Mouse (Mus musculus) midbrain, embryonic 11.5 days (tissue): ENCODE measurements at regions not wholly inside any gene's neighbourhood (a gene's known extent, or its start where the extent isn't known, plus 50 kb on each side); places are given as distances from the start of the nearest gene placed in this dataset.
A peak's percentile ranks its signal among the peaks of the same experiment; 100 is the strongest.

ENCODE experiments used
- ATAC-seq: fragments of 200-750 bp; cut with Nextera tagmentation; 2 replicates; pipeline ENCODE4 v1.8.0; 2017; ENCODE audit warnings: moderate TSS enrichment, moderate library complexity; ENCODE audit not compliant: low FRiP score
- DNase-seq: peaks from one replicate; pipeline ENCODE4 v3.0.0; 2015; ENCODE audit warnings: low spot score; ENCODE audit errors: missing footprints
- H3K27ac ChIP-seq: fragments of 300-500 bp; sonication (generic); 2 replicates; pipeline ENCODE4 v1.5.1; 2014; ENCODE audit warnings: low read depth, low read length
- H3K27me3 ChIP-seq: fragments of 300-500 bp; sonication (generic); 2 replicates; pipeline ENCODE4 v1.6.1; 2014; ENCODE audit warnings: mild to moderate bottlenecking, low read length, moderate library complexity, mixed read lengths; ENCODE audit not compliant: control insufficient read depth, insufficient read depth
- H3K36me3 ChIP-seq: fragments of 300-500 bp; sonication (generic); 2 replicates; pipeline ENCODE4 v1.6.1; 2014; ENCODE audit warnings: mild to moderate bottlenecking, low read length, moderate library complexity, mixed read lengths; ENCODE audit not compliant: control insufficient read depth, insufficient read depth
- H3K4me1 ChIP-seq: fragments of 300-500 bp; sonication (generic); 2 replicates; pipeline ENCODE4 v1.6.1; 2014; ENCODE audit warnings: low read length; ENCODE audit not compliant: control insufficient read depth, insufficient read depth
- H3K4me2 ChIP-seq: fragments of 300-500 bp; sonication (generic); 2 replicates; pipeline ENCODE4 v1.6.1; 2014; ENCODE audit warnings: mild to moderate bottlenecking, moderate library complexity
- H3K4me3 ChIP-seq: fragments of 300-500 bp; sonication (generic); 2 replicates; pipeline ENCODE4 v1.5.1; 2014; ENCODE audit warnings: low read depth, low read length
- H3K9ac ChIP-seq: fragments of 300-500 bp; sonication (generic); 2 replicates; pipeline ENCODE4 v1.6.1; 2014; ENCODE audit warnings: low read length
- H3K9me3 ChIP-seq: fragments of 300-500 bp; sonication (generic); 2 replicates; pipeline ENCODE4 v1.6.1; 2016; ENCODE audit warnings: low read length; ENCODE audit not compliant: control insufficient read depth
- WGBS: fragments of 180-500 bp; shearing (Covaris S2); extraction: QIAGEN DNeasy Blood & Tissue Kit; methylation state at CpG from one replicate; pipeline ENCODE4 v1.1.7; 2014; 5-methylcytosine and 5-hydroxymethylcytosine counted together

DNA sequence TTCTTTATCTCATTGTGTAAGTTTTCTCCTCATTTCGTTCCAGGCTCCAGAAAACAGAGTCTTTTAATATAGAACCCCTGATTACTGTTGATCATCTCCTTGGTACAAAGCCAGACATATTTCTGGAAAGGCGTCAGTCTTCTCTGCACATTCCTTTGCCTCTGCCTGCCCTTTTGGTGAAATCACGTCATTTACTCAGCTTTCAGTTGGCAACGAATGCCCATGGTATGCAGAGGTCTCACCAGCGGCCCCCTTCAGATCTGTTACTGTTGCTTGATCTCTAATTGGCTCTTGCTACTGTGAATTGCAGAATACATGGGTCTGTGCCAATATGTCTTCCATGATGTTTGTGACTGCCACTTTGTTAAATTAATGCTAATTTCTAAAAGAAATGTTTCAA is 412.0 kb upstream of the Pitx2 start:
- H3K4me3 ChIP-seq, result no peak overlapping the region
- H3K27me3 ChIP-seq, result no peaks in the 10 kb centered on the region
- H3K9me3 ChIP-seq, result no peaks in the 10 kb centered on the region
- WGBS, result 81% methylated on average over 5 of the region's 5 CpGs
- DNase-seq (no peak), ATAC-seq (no peak)
- no peaks in the 10 kb centered on the region for H3K36me3 ChIP-seq
- H3K27ac ChIP-seq, result no peak overlapping the region
- H3K4me2 ChIP-seq, result no peak overlapping the region
- H3K4me1 ChIP-seq, result no peaks in the 10 kb centered on the region
- H3K9ac ChIP-seq, result no peak overlapping the region

DNA sequence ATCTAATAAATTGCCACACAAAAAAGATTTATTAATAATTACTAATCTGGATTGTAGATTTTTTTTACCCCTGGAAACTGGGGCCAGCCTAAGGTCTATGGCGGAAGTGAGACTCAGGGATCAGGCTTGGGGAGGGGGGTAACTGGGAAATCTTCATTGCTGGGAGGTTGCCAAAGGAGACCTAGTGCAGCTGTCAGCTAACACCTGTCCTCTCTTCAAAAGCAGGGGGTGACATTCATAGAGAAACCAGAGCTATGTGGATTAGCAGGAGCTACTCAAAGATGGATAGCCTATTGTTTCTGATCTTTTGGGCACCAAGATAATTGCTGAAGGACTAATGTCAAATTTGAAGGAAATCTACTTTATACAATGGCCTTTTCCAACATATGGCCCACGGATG is 403.7 kb upstream of the Pitx2 start:
- Histone ChIP-seq H3K9me3 (no peaks in the 10 kb centered on the region), H3K27ac (no peak overlapping the region), H3K4me2 (no peak overlapping the region), H3K9ac (no peak overlapping the region), H3K36me3 (no peaks in the 10 kb centered on the region), H3K4me1 (no peaks in the 10 kb centered on the region), H3K27me3 (no peaks in the 10 kb centered on the region), H3K4me3 (no peak overlapping the region)
- 91% methylated on average over 2 of the region's 2 CpGs for WGBS
- DNase-seq (no peak), ATAC-seq (no peak)

DNA sequence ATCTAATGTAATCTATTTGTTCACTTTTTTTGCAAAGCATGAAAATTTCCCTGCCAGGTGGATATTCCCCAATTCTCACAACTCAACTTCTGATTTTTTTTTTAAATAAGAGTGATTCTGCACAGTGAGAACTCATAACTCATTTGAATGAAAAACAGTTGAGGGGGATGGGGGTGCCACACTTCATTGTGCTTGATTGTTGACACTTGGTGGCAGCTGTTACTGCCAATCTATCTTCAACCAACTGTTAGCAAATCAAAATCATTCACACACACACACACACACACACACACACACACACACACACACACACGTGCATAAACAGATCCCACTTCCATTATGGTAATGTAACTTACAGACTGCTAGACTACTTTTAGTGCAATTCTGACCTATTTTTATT is 401.8 kb upstream of the Pitx2 start:
- ATAC-seq (0 out of 2 replicates have a peak, but pooled peaks have one; percentile 40), DNase-seq (no peak)
- Histone ChIP-seq H3K4me2 (no peak overlapping the region), H3K4me3 (no peak overlapping the region), H3K9ac (no peak overlapping the region), H3K36me3 (no peaks in the 10 kb centered on the region), H3K27me3 (no peaks in the 10 kb centered on the region), H3K9me3 (no peaks in the 10 kb centered on the region), H3K27ac (no peak overlapping the region), H3K4me1 (no peaks in the 10 kb centered on the region)
- WGBS, result 75% methylated on average over 1 of the region's 1 CpGs

DNA sequence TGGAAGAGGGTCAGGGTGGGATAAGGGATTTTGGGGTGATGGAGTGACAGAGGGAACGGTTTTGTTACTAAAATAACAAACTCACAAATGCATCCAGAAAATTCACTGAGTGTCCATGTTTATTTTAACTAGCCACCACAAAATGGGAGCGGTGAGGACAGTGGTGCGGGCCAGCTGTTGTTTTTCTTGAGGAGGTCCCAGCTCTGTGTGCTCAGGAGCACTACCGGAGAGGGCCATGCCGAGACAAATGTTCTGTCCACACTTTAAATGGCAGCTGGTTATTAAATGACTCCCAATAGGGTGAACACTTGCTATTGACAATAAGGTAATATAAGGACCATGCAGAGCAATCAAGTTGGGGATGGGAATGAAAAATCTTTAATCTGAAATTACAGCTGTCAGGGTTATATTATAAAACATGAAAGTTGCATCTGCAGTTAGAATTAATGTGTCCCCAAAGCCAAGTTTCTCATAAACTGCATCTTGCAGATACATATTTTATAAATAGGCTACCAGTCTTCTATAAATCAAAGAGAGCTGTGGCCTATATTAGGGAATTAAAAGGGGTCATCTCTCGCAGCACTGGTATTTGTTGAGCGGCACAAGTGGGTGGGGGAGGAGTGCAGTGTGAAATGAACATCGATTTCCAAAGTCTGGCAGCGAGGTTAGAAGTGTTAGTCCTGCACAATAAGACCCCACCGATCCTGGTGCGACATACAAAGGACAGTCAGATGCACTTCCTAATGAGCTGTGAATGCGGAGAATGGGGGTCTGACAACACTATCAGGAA is 370.1 kb upstream of the Pitx2 start:
- no peaks in the 10 kb centered on the region for H3K36me3 ChIP-seq
- H3K9ac ChIP-seq, result no peak overlapping the region
- no peak for ATAC-seq
- H3K4me1 ChIP-seq, result no peaks in the 10 kb centered on the region
- no peak overlapping the region for H3K4me2 ChIP-seq
- no peak overlapping the region for H3K27ac ChIP-seq
- H3K4me3 ChIP-seq, result no peak overlapping the region
- no peaks in the 10 kb centered on the region for H3K27me3 ChIP-seq
- no peak for DNase-seq
- no peaks in the 10 kb centered on the region for H3K9me3 ChIP-seq
- WGBS, result 59% methylated on average over 12 of the region's 12 CpGs

DNA sequence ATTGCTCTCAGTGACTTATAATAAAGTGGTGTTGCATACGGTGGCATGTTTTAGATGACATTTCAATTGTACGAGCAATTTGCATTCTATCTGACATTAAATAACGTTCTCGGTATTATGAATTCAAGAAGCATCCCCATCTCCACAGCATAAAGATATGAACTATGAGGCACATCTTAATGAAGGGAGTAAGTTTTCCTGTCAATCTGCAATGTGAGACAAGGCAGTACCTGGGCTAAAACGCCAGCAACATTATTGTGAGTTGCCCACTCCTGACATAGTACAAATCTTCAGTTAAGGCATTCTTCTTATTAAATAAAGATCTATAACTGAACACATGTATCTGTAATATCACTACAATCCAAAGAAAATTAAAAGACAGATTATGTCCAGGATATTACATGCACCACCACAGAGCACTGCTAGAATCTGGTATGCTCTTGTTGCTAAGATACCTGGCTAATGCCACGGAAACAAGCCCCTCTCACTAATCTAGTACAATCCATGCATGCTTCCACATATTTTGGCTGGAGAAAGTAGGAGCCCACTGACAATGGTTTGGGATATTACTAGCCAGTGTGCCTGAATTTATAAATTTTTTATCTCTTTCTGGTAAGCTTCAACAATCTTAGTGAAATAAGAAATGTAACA is 349.2 kb upstream of the Pitx2 start:
- H3K9ac ChIP-seq, result no peak overlapping the region

DNA sequence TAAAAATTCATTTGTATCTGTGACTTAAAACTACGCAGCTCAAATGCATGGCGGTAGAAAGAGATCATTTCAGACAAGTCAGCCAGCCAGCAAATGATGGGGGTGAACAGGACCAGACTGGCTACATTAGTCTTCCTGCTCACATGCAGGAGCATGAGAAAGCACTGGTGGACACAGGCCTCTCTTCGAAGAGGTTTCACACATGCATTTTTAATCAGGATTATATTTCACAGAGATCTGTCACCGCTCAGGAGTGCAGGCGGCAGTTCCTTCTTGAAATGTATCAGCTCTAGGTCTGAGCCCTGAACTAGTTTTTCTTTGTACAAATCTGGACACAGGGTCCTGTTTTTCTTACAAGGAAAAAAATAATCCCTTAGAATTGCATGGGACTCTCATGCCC is 343.2 kb upstream of the Pitx2 start:
- DNase-seq (peak; percentile 80), ATAC-seq (no peak)
- Histone ChIP-seq H3K4me3 (no peak overlapping the region), H3K27ac (no peak overlapping the region), H3K4me2 (no peak overlapping the region), H3K4me1 (no peaks in the 10 kb centered on the region), H3K27me3 (no peaks in the 10 kb centered on the region), H3K9me3 (no peaks in the 10 kb centered on the region), H3K36me3 (no peaks in the 10 kb centered on the region), H3K9ac (no peak overlapping the region)
- 79% methylated on average over 5 of the region's 5 CpGs for WGBS

More for the DNA sequence above, 349.2 kb upstream of the Pitx2 start:
- Histone ChIP-seq H3K27ac (no peak overlapping the region), H3K4me2 (no peak overlapping the region), H3K4me3 (no peak overlapping the region), H3K4me1 (0 out of 2 replicates have a peak, but pooled peaks cover 2% of the 10 kb centered on the region), H3K27me3 (no peaks in the 10 kb centered on the region), H3K36me3 (no peaks in the 10 kb centered on the region), H3K9me3 (no peaks in the 10 kb centered on the region)
- ATAC-seq (no peak; the same call in 1 of the 2 replicates), DNase-seq (no peak)
- 77% methylated on average over 6 of the region's 6 CpGs for whole genome bisulfite sequencing

DNA sequence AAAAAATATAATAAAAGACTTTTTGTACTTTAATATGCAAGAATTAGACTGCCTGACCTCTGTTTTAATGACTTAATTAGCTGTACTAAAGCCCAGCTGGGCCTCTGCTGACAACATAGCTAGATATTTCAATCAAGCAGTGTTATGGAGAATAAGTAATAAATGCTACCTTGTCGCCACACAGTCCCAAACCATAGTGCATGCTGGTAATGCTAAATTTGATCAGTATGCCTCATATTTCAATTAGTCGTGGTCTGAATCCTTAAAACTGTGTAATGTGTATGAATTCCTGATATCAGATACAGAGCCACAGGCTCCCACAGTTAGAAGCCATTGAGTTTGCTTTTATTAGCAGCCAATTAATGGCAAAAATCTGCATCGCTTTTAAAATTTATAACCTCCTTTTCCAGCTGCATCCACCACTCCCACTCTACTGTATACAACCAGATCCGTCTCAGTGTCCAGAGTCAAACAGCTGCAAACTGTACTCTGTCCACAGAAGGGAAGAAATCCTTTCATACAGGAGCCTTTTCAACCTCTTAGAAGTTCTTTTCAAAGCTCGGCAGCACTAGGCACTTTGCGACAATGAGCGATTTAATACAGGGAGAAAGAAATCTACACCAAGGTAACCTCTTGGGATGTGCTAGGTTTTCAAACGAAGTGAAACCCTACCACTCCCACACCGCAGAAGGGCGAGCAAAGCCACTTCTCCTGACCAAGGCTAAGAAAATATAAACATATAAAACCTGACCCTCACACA is 317.8 kb upstream of the Pitx2 start:
- Histone ChIP-seq H3K9me3 (no peaks in the 10 kb centered on the region), H3K4me1 (no peaks in the 10 kb centered on the region), H3K27me3 (no peaks in the 10 kb centered on the region), H3K27ac (no peak overlapping the region), H3K9ac (no peak overlapping the region), H3K4me3 (no peak overlapping the region), H3K36me3 (no peaks in the 10 kb centered on the region), H3K4me2 (no peak overlapping the region)
- no peak for ATAC-seq
- DNase-seq, result no peak
- WGBS, result 60% methylated on average over 10 of the region's 10 CpGs

DNA sequence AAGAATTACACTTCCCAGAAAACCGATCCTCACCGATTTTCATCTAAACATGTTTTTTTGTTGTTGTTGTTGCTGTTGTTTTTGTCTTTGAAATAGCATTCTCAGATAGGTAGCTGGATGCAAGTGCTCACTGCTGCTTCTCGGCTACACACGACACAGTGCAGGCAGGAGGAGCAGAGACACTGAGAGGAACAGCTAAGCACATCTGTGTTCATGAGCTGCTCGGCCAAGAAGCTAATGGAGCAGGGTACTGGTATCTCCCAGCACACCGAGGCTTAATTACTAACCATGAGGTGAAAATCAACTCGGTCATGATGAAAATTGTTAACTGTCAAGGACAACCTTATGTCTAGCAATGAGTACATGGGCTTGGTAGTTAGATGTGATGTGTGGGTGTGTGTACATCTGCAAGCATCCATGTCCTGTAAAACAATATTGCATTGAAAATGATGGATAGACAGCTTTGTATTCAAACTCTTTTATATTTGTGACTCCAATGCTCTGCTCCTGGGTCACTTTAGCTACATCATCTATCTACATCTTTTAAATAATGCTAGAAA is 316.0 kb upstream of the Pitx2 start:
- H3K4me1 ChIP-seq, result no peaks in the 10 kb centered on the region
- DNase-seq, result no peak
- no peaks in the 10 kb centered on the region for H3K9me3 ChIP-seq
- WGBS, result 77% methylated on average over 7 of the region's 7 CpGs
- H3K4me3 ChIP-seq, result no peak overlapping the region
- no peak overlapping the region for H3K9ac ChIP-seq
- no peak overlapping the region for H3K27ac ChIP-seq
- no peaks in the 10 kb centered on the region for H3K36me3 ChIP-seq
- no peak overlapping the region for H3K4me2 ChIP-seq
- H3K27me3 ChIP-seq, result no peaks in the 10 kb centered on the region
- no peak for ATAC-seq

DNA sequence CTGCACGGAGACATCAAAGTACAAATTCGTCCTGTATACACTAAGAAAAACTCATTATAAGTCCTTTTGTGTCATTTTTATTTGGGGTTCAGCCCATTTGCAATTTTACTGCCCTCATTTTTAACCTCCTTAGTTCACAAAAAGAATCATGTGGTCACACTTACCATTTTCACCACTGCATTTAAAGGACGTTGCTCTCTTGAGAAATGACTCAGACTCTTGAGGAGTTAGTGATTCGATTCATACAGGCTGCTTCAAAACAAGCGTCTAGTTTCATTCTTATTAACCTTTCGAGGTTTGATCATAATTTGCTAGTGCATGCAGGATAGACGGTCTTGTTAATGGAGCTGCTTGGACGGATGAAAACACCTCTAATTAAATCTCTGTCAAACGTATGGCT is 313.0 kb upstream of the Pitx2 start:
- H3K9me3 ChIP-seq, result no peaks in the 10 kb centered on the region

More for the DNA sequence above, 313.0 kb upstream of the Pitx2 start:
- H3K4me1 ChIP-seq, result no peaks in the 10 kb centered on the region
- ATAC-seq (no peak), DNase-seq (peak; percentile 65)
- no peaks in the 10 kb centered on the region for H3K36me3 ChIP-seq
- no peaks in the 10 kb centered on the region for H3K27me3 ChIP-seq
- H3K27ac ChIP-seq, result no peak overlapping the region
- WGBS, result 71% methylated on average over 9 of the region's 9 CpGs
- no peak overlapping the region for H3K4me2 ChIP-seq
- no peak overlapping the region for H3K9ac ChIP-seq
- no peak overlapping the region for H3K4me3 ChIP-seq
